Mouse (Mus musculus): ENCODE data around the gene Elmod2. TPM values are rescaled to one million over a fixed set of nuclear protein-coding genes. Genes with fewer than 3 reads are reported as not detected.
A peak's percentile ranks its signal among the peaks of the same experiment; 100 is the strongest.
"Not testable (repeated sequence)": the region's sequence is repeated elsewhere in the genome, so short reads cannot be mapped to it uniquely, and the experiment has no call there.

The Elmod2 gene
- polyA plus RNA-seq, 1 experiment from 2014 or later = 9.9 TPM

- ATAC-seq = peak; percentile 78
- WGBS (ENCODE audit: insufficient replicate concordance) = 42% methylated on average over 2 of the region's 2 CpGs
These were observed 9.2 kb downstream of the Elmod2 start for GRCm38 (mm10) chr8:83323056-83323455.

GRCm38 (mm10) chr8:83322374-83322773, 9.9 kb downstream of the Elmod2 start:
- Histone ChIP-seq H3K36me3 (peaks cover 44% of the 10 kb centered on the region), H3K9ac (no peak overlapping the region), H3K27me3 (replicated peaks) (no peaks in the 10 kb centered on the region), H3K4me1 (peaks cover 11% of the 10 kb centered on the region), H3K4me3 (no peak overlapping the region), H3K27ac (0 out of 2 replicates have a peak overlapping the region, but pooled peaks have one; percentile 14), H3K4me2 (no peak overlapping the region), H3K9me3 (replicated peaks) (no peaks in the 10 kb centered on the region)
- peak; percentile 57 for ATAC-seq
- 78% methylated on average over 6 of the region's 6 CpGs for WGBS (ENCODE audit: insufficient replicate concordance)

More at GRCm38 (mm10) chr8:83323056-83323455, 9.2 kb downstream of the Elmod2 start:
- no peaks in the 10 kb centered on the region for H3K27me3 ChIP-seq (replicated peaks)
- H3K4me3 ChIP-seq = no peak overlapping the region
- no peaks in the 10 kb centered on the region for H3K9me3 ChIP-seq (replicated peaks)
- no peak overlapping the region for H3K9ac ChIP-seq
- no peak overlapping the region for H3K4me2 ChIP-seq
- H3K4me1 ChIP-seq = peaks cover 11% of the 10 kb centered on the region
- H3K36me3 ChIP-seq = peaks cover 45% of the 10 kb centered on the region
- no peak overlapping the region for H3K27ac ChIP-seq

- no peak overlapping the region for H3K27ac ChIP-seq
- H3K9ac ChIP-seq = no peak overlapping the region
- ATAC-seq = no peak
- H3K27me3 ChIP-seq (replicated peaks) = no peaks in the 10 kb centered on the region
- H3K9me3 ChIP-seq (replicated peaks) = no peaks in the 10 kb centered on the region
- peaks cover 55% of the 10 kb centered on the region for H3K36me3 ChIP-seq
- 85% methylated on average over 3 of the region's 3 CpGs for WGBS (ENCODE audit: insufficient replicate concordance)
- peaks cover 11% of the 10 kb centered on the region for H3K4me1 ChIP-seq
- H3K4me2 ChIP-seq = no peak overlapping the region
- no peak overlapping the region for H3K4me3 ChIP-seq
These were observed 11.7 kb downstream of the Elmod2 start for GRCm38 (mm10) chr8:83320543-83320942.

GRCm38 (mm10) chr8:83315691-83316090, 16.6 kb downstream of the Elmod2 start:
- H3K4me1 ChIP-seq = no peaks in the 10 kb centered on the region
- WGBS (ENCODE audit: insufficient replicate concordance) = 84% methylated on average over 2 of the region's 2 CpGs

GRCm38 (mm10) chr8:83315084-83315483, 17.2 kb downstream of the Elmod2 start:
- not testable (repeated sequence) for H3K9me3 ChIP-seq (replicated peaks); H3K9ac ChIP-seq; H3K27me3 ChIP-seq (replicated peaks); H3K4me3 ChIP-seq; H3K27ac ChIP-seq; ATAC-seq; H3K4me1 ChIP-seq; H3K4me2 ChIP-seq
- WGBS (ENCODE audit: insufficient replicate concordance) = 74% methylated on average over 4 of the region's 4 CpGs
- H3K36me3 ChIP-seq = peaks cover 40% of the 10 kb centered on the region

More at GRCm38 (mm10) chr8:83315691-83316090, 16.6 kb downstream of the Elmod2 start:
- Histone ChIP-seq H3K9me3 (replicated peaks) (no peaks in the 10 kb centered on the region), H3K9ac (no peak overlapping the region), H3K4me2 (no peak overlapping the region), H3K36me3 (peaks cover 42% of the 10 kb centered on the region), H3K27ac (no peak overlapping the region), H3K4me3 (no peak overlapping the region), H3K27me3 (replicated peaks) (no peaks in the 10 kb centered on the region)
- ATAC-seq = no peak

GRCm38 (mm10) chr8:83309836-83310235, 22.4 kb downstream of the Elmod2 start:
- peaks cover 4% of the 10 kb centered on the region; the same call in 1 of the 2 replicates for H3K36me3 ChIP-seq
- 80% methylated on average over 6 of the region's 6 CpGs for WGBS (ENCODE audit: insufficient replicate concordance)
- H3K4me3 ChIP-seq = no peak overlapping the region
- H3K27me3 ChIP-seq (replicated peaks) = no peaks in the 10 kb centered on the region
- H3K9me3 ChIP-seq (replicated peaks) = no peaks in the 10 kb centered on the region
- no peak for ATAC-seq
- H3K4me1 ChIP-seq = no peaks in the 10 kb centered on the region
- no peak overlapping the region for H3K9ac ChIP-seq
- no peak overlapping the region for H3K4me2 ChIP-seq
- H3K27ac ChIP-seq = no peak overlapping the region

GRCm38 (mm10) chr8:83304946-83305345, 27.3 kb downstream of the Elmod2 start:
- Histone ChIP-seq H3K4me2 (no peak overlapping the region), H3K27me3 (replicated peaks) (no peaks in the 10 kb centered on the region), H3K36me3 (no peaks in the 10 kb centered on the region), H3K9me3 (replicated peaks) (no peaks in the 10 kb centered on the region), H3K9ac (no peak overlapping the region), H3K4me1 (no peaks in the 10 kb centered on the region), H3K27ac (no peak overlapping the region), H3K4me3 (no peak overlapping the region)
- WGBS (ENCODE audit: insufficient replicate concordance) = 74% methylated on average over 1 of the region's 1 CpGs
- ATAC-seq = no peak

- H3K4me3 ChIP-seq = no peak overlapping the region
- no peaks in the 10 kb centered on the region for H3K36me3 ChIP-seq
- no peak overlapping the region for H3K27ac ChIP-seq
- H3K4me2 ChIP-seq = no peak overlapping the region
- WGBS (ENCODE audit: insufficient replicate concordance) = 38% methylated on average over 1 of the region's 1 CpGs
- no peaks in the 10 kb centered on the region for H3K4me1 ChIP-seq
- H3K9me3 ChIP-seq (replicated peaks) = no peaks in the 10 kb centered on the region
- no peak; the same call in 1 of the 2 replicates for ATAC-seq
- H3K9ac ChIP-seq = no peak overlapping the region
- no peaks in the 10 kb centered on the region for H3K27me3 ChIP-seq (replicated peaks)
These were observed 32.2 kb downstream of the Elmod2 start for GRCm38 (mm10) chr8:83300135-83300534.

- no peaks in the 10 kb centered on the region for H3K4me1 ChIP-seq
- WGBS (ENCODE audit: insufficient replicate concordance) = 41% methylated on average over 4 of the region's 4 CpGs
- no peaks in the 10 kb centered on the region for H3K36me3 ChIP-seq
- H3K4me3 ChIP-seq = no peak overlapping the region
- H3K9ac ChIP-seq = no peak overlapping the region
- no peak for ATAC-seq
- H3K4me2 ChIP-seq = no peak overlapping the region
- H3K9me3 ChIP-seq (replicated peaks) = no peaks in the 10 kb centered on the region
- no peak overlapping the region for H3K27ac ChIP-seq
- peaks cover 6% of the 10 kb centered on the region for H3K27me3 ChIP-seq (replicated peaks)
These were observed 34.9 kb downstream of the Elmod2 start for GRCm38 (mm10) chr8:83297375-83297774.

- Histone ChIP-seq H3K4me1 (no peaks in the 10 kb centered on the region), H3K9me3 (replicated peaks) (no peaks in the 10 kb centered on the region), H3K4me3 (no peak within 1 kb of the TSS), H3K27me3 (replicated peaks) (peaks cover 39% of the 10 kb centered on the region), H3K4me2 (peak within 1 kb of the TSS; percentile 24; the same call in 1 of the 2 replicates), H3K9ac (no peak within 1 kb of the TSS), H3K27ac (no peak within 1 kb of the TSS), H3K36me3 (no peaks in the 10 kb centered on the region)
- 4% methylated on average over 20 of the region's 20 CpGs for WGBS (ENCODE audit: insufficient replicate concordance)
- no peak for ATAC-seq
These were observed 42.1 kb downstream of the Elmod2 start, which contains the start of gene Ucp1 for GRCm38 (mm10) chr8:83290176-83290575. TSS of gene Ucp1 (plus strand) at chr8:83290352.

GRCm38 (mm10) chr8:83285391-83285790, 46.9 kb downstream of the Elmod2 start:
- H3K9ac ChIP-seq = no peak overlapping the region
- H3K4me1 ChIP-seq = no peaks in the 10 kb centered on the region
- WGBS (ENCODE audit: insufficient replicate concordance) = 60% methylated on average over 8 of the region's 8 CpGs
- H3K4me2 ChIP-seq = no peak overlapping the region
- no peak overlapping the region for H3K4me3 ChIP-seq
- no peaks in the 10 kb centered on the region for H3K36me3 ChIP-seq
- no peaks in the 10 kb centered on the region for H3K9me3 ChIP-seq (replicated peaks)
- no peak overlapping the region for H3K27ac ChIP-seq
- peaks cover 27% of the 10 kb centered on the region for H3K27me3 ChIP-seq (replicated peaks)
- no peak for ATAC-seq

GRCm38 (mm10) chr8:83278431-83278830, 53.9 kb downstream of the Elmod2 start:
- H3K27me3 ChIP-seq (replicated peaks) = no peaks in the 10 kb centered on the region
- no peak for ATAC-seq
- no peaks in the 10 kb centered on the region for H3K4me1 ChIP-seq
- H3K9me3 ChIP-seq (replicated peaks) = no peaks in the 10 kb centered on the region
- no peak overlapping the region for H3K4me2 ChIP-seq
- no peak overlapping the region for H3K4me3 ChIP-seq
- H3K36me3 ChIP-seq = no peaks in the 10 kb centered on the region
- no peak overlapping the region for H3K27ac ChIP-seq
- 80% methylated on average over 6 of the region's 6 CpGs for WGBS (ENCODE audit: insufficient replicate concordance)
- no peak overlapping the region for H3K9ac ChIP-seq

GRCm38 (mm10) chr8:83274470-83274869, 57.8 kb downstream of the Elmod2 start:
- no peak for ATAC-seq
- Histone ChIP-seq H3K36me3 (peaks cover 5% of the 10 kb centered on the region), H3K9ac (no peak overlapping the region), H3K27ac (no peak overlapping the region), H3K4me1 (no peaks in the 10 kb centered on the region), H3K9me3 (replicated peaks) (no peaks in the 10 kb centered on the region), H3K27me3 (replicated peaks) (no peaks in the 10 kb centered on the region), H3K4me2 (no peak overlapping the region), H3K4me3 (no peak overlapping the region)
- 53% methylated on average over 11 of the region's 11 CpGs for WGBS (ENCODE audit: insufficient replicate concordance)

All from liver, embryonic 12.5 days (tissue).